Mouse (Mus musculus) heart, adult 2 months (tissue): ENCODE measurements around the gene Polr2l. TPM values are rescaled to one million over a fixed set of nuclear protein-coding genes. Genes with fewer than 3 reads are reported as not detected.

Experiments
- DNase-seq, 2 experiments: peaks; one replicate each; pipeline ENCODE4 v3.0.0; 2021
- H3K27ac ChIP-seq: fragments of 200-600 bp; 2 replicates; pipeline ENCODE4 v1.8.1; 2022
- H3K27me3 ChIP-seq: fragments of 200-500 bp; 2 replicates; pipeline ENCODE4 v1.6.1; 2012; ENCODE audit warnings: mild to moderate bottlenecking, low read length, inconsistent platforms, mixed read lengths; ENCODE audit not compliant: control insufficient read depth, insufficient read depth
- H3K36me3 ChIP-seq: fragments of 200-500 bp; 2 replicates; pipeline ENCODE4 v1.6.1; 2012; ENCODE audit warnings: low read length, inconsistent platforms; ENCODE audit not compliant: control insufficient read depth, insufficient read depth
- H3K4me1 ChIP-seq: fragments of 200-500 bp; 2 replicates; pipeline ENCODE4 v1.6.1; 2011; ENCODE audit warnings: low read length; ENCODE audit not compliant: control insufficient read depth, insufficient read depth
- H3K4me3 ChIP-seq: fragments of 200-600 bp; 2 replicates; pipeline ENCODE4 v1.8.1; 2022
- H3K79me2 ChIP-seq: fragments of 200-500 bp; replicated peaks from 2 replicates; pipeline ENCODE4 v1.6.1; 2012; ENCODE audit warnings: mild to moderate bottlenecking, inconsistent platforms, low read length, moderate library complexity, mixed read lengths; ENCODE audit not compliant: control insufficient read depth, insufficient read depth
- H3K9ac ChIP-seq: fragments of 200-500 bp; 2 replicates; pipeline ENCODE4 v1.6.1; 2012; ENCODE audit warnings: low read depth, mild to moderate bottlenecking, control low read depth, inconsistent platforms, low read length, mixed read lengths
- CTCF ChIP-seq: fragments of 200-600 bp; IDR thresholded peaks from 2 replicates; pipeline ENCODE4 v1.8.1; 2022; ENCODE audit warnings: antibody characterized with exemption, mild to moderate bottlenecking, moderate library complexity
- EP300 ChIP-seq: fragments of 200-500 bp; IDR thresholded peaks from 2 replicates; pipeline ENCODE4 v1.6.1; 2011; ENCODE audit warnings: low read depth, low read length, control low read depth; ENCODE audit not compliant: insufficient read depth
- POLR2A ChIP-seq: fragments of 200-500 bp; IDR thresholded peaks from 2 replicates; pipeline ENCODE4 v1.6.1; 2011; ENCODE audit warnings: mild to moderate bottlenecking, low read depth, low read length, control low read depth; ENCODE audit not compliant: insufficient read depth
- WGBS: fragments of 180-500 bp; shearing (Covaris S2); methylation state at CpG from one replicate; pipeline ENCODE4 v1.1.7; 2018; 5-methylcytosine and 5-hydroxymethylcytosine counted together
- intact Hi-C: fragments of 180-260 bp; cut with DNase I; formaldehyde crosslinking; loops from one replicate; pipeline ENCODE4 v1.15.1; 2025
- polyA plus RNA-seq: library from polyadenylated mRNA; depleted of rRNA; stranded (reverse); fragments of >200 nt; gene quantifications from 2 replicates; pipeline ENCODE4 v1.2.3, GENCODE M21; 2012
- total RNA-seq, 2 experiments: library from RNA; stranded (reverse); gene quantifications; 2 replicates each; pipeline ENCODE4 v1.2.3; 2021

Polr2l gene
- total and polyA plus RNA-seq, 3 experiments: 62.6 to 82.8 (median 71.7) TPM

GRCm38 (mm10) chr7:141432186-141432611 lies 42.7 kb downstream of the Polr2l start:
- H3K4me1 ChIP-seq: peaks cover 11% of the 10 kb centered on the region
- intact Hi-C loops: loop anchor here (1.0 kb wide), 1 partner anchor 18 kb away; the partner anchor contains the start of gene Gatd1
- TF ChIP-seq POLR2A (no peak), CTCF (no peak), EP300 (0 out of 2 replicates have a peak, but pooled peaks have one; percentile 14)
- H3K9ac ChIP-seq: peak overlapping the region; percentile 37; the same call in 1 of the 2 replicates
- WGBS: 60% methylated on average over 8 of the region's 8 CpGs
- DNase-seq: peak; percentile 67 to 68
- H3K27me3 ChIP-seq: no peaks in the 10 kb centered on the region
- H3K79me2 ChIP-seq: no peaks in the 10 kb centered on the region
- H3K36me3 ChIP-seq: no peaks in the 10 kb centered on the region
- H3K27ac ChIP-seq: peak overlapping the region; percentile 96
- peak overlapping the region; percentile 32; the same call in 1 of the 2 replicates for H3K4me3 ChIP-seq

- Histone ChIP-seq H3K27ac (peak overlapping the region; percentile 96), H3K4me3 (no peak overlapping the region), H3K36me3 (no peaks in the 10 kb centered on the region), H3K9ac (no peak overlapping the region), H3K4me1 (peaks cover 11% of the 10 kb centered on the region), H3K27me3 (no peaks in the 10 kb centered on the region), H3K79me2 (no peaks in the 10 kb centered on the region)
- no peak for TF ChIP-seq POLR2A
- no peak for TF ChIP-seq CTCF
- TF ChIP-seq EP300: no peak
- WGBS: 87% methylated on average over 19 of the region's 19 CpGs
- DNase-seq: no peak
- intact Hi-C loops: loop anchor here (1.0 kb wide), 1 partner anchor 17 kb away; the partner anchor contains the start of gene Gatd1
Observed at GRCm38 (mm10) chr7:141431434-141432185, 43.3 kb downstream of the Polr2l start.

- TF ChIP-seq POLR2A (no peak), CTCF (no peak), EP300 (no peak)
- no peak for DNase-seq
- intact Hi-C loops: no loop called here
- H3K27ac ChIP-seq: no peak overlapping the region
- H3K27me3 ChIP-seq: no peaks in the 10 kb centered on the region
- H3K4me3 ChIP-seq: no peak overlapping the region
- H3K79me2 ChIP-seq: no peaks in the 10 kb centered on the region
- no peak overlapping the region for H3K9ac ChIP-seq
- peaks cover 7% of the 10 kb centered on the region for H3K4me1 ChIP-seq
- H3K36me3 ChIP-seq: no peaks in the 10 kb centered on the region
- WGBS: 92% methylated on average over 9 of the region's 9 CpGs
Observed at GRCm38 (mm10) chr7:141430585-141431240, 44.2 kb downstream of the Polr2l start.

- no peak overlapping the region for H3K27ac ChIP-seq
- 58% methylated on average over 9 of the region's 9 CpGs for WGBS
- H3K9ac ChIP-seq: no peak overlapping the region
- no peak for DNase-seq
- no peaks in the 10 kb centered on the region for H3K27me3 ChIP-seq
- peaks cover 4% of the 10 kb centered on the region for H3K4me1 ChIP-seq
- H3K4me3 ChIP-seq: no peak overlapping the region
- TF ChIP-seq POLR2A: no peak
- TF ChIP-seq EP300: no peak
- no peak for TF ChIP-seq CTCF
- intact Hi-C loops: no loop called here
- H3K79me2 ChIP-seq: no peaks in the 10 kb centered on the region
- no peaks in the 10 kb centered on the region for H3K36me3 ChIP-seq
Observed at GRCm38 (mm10) chr7:141429840-141430584, 44.9 kb downstream of the Polr2l start.

GRCm38 (mm10) chr7:141429310-141429709 lies 45.6 kb downstream of the Polr2l start, which contains the start of gene Cend1:
Cend1 (minus strand) TSS chr7:141429491.
- peak; percentile 68 to 71 for DNase-seq
- peaks cover 2% of the 10 kb centered on the region; the same call in 1 of the 2 replicates for H3K4me1 ChIP-seq
- H3K27ac ChIP-seq: no peak within 1 kb of the TSS; the same call in 1 of the 2 replicates
- WGBS: 9% methylated on average over 19 of the region's 19 CpGs
- intact Hi-C loops: no loop called here
- no peaks in the 10 kb centered on the region for H3K36me3 ChIP-seq
- H3K4me3 ChIP-seq: peak within 1 kb of the TSS; percentile 16; the same call in 1 of the 2 replicates
- H3K27me3 ChIP-seq: no peaks in the 10 kb centered on the region
- no peaks in the 10 kb centered on the region for H3K79me2 ChIP-seq
- TF ChIP-seq POLR2A (no peak), CTCF (no peak), EP300 (no peak)
- H3K9ac ChIP-seq: no peak within 1 kb of the TSS
